ENCODE assay signal across 13 mouse cellular contexts in genomic region chr10:78095954-78096931, GRCm38 (mm10). TPM values are rescaled to one million over a fixed set of nuclear protein-coding genes. Genes with fewer than 3 reads are reported as not detected.
DNase-seq lines count a peak whose midpoint lies in the region; ATAC-seq and TF ChIP-seq lines count a peak whose summit lies in the region.
"Had no signal": no experiment of that assay in that cellular context is flagged by ENCODE, and none has a peak within 500 bp of the region (broad histone marks: within the 10 kb centered on the region; RNA-seq: fewer than 3 reads in every experiment).

No protein-coding gene starts in this region.

- no peak overlapping the region for H3K4me3 ChIP-seq in lung, embryonic 15.5 days
- H3K4me3 ChIP-seq in small intestine, adult 2 months (ENCODE audit: low read depth, low read length), result no peak overlapping the region
- H3K4me3 ChIP-seq in midbrain, embryonic 11.5 days (ENCODE audit: low read depth, low read length), result no peak overlapping the region
- H3K4me3 ChIP-seq: embryonic facial prominence, embryonic 12.5 days; hindbrain, embryonic 12.5 days had no signal

- H3K27me3 ChIP-seq in lung, embryonic 15.5 days, result no peaks in the 10 kb centered on the region
- H3K27me3 ChIP-seq in small intestine, adult 2 months (ENCODE audit: control insufficient read depth, insufficient read depth, low read length), result no peaks in the 10 kb centered on the region
- H3K27me3 ChIP-seq in midbrain, embryonic 11.5 days (ENCODE audit: control insufficient read depth, insufficient read depth, low read length), result no peaks in the 10 kb centered on the region
- H3K27me3 ChIP-seq: embryonic facial prominence, embryonic 12.5 days; hindbrain, embryonic 12.5 days had no signal

- TF ChIP-seq POLR2A in small intestine, adult 2 months (IDR thresholded peaks at IDR 0.05; ENCODE audit: low read depth, low read length), result no peak

- H3K4me1 ChIP-seq in lung, embryonic 15.5 days, result peaks cover 8% of the 10 kb centered on the region
- peaks cover 10% of the 10 kb centered on the region for H3K4me1 ChIP-seq in small intestine, adult 2 months (ENCODE audit: control insufficient read depth, insufficient read depth, insufficient read length, low read length)
- H3K4me1 ChIP-seq in midbrain, embryonic 11.5 days (ENCODE audit: control insufficient read depth, insufficient read depth, low read length), result 0 out of 2 replicates have a peak, but pooled peaks cover under 1% of the 10 kb centered on the region

- DNase-seq in adrenal gland, adult 2 months, result peak; percentile 78
- DNase-seq in adrenal gland, postnatal 25 days, result no peak
- DNase-seq in lung, postnatal 14 days, result no peak
- peak; percentile 58 for DNase-seq in kidney, adult 9 months
- no peak for DNase-seq in left cerebral cortex, adult 18-20 months (ENCODE audit: low spot score in 2 of 2)
- DNase-seq in midbrain, embryonic 11.5 days (ENCODE audit: low spot score, missing footprints), result no peak
- DNase-seq: cerebellum, adult 11-12 months; midbrain, embryonic 14.5 days had no signal

- no peaks in the 10 kb centered on the region for H3K9me3 ChIP-seq in lung, embryonic 15.5 days
- H3K9me3 ChIP-seq in midbrain, embryonic 11.5 days (ENCODE audit: control insufficient read depth, low read length), result no peaks in the 10 kb centered on the region; the same call in 1 of the 2 replicates
- H3K9me3 ChIP-seq: embryonic facial prominence, embryonic 12.5 days; hindbrain, embryonic 12.5 days had no signal

- no peak for ATAC-seq in lung, embryonic 15.5 days (ENCODE audit: borderline replicate concordance, extremely low read depth, low FRiP score, low TSS enrichment)
- no peak for ATAC-seq in midbrain, embryonic 11.5 days (ENCODE audit: low FRiP score)

- no peak for TF ChIP-seq CTCF in small intestine, adult 2 months (IDR thresholded peaks at IDR 0.05; ENCODE audit: extremely low read depth, insufficient read length, insufficient replicate concordance, low read depth, low read length)

- WGBS in lung, embryonic 15.5 days, result 75% methylated on average over 5 of the region's 5 CpGs
- WGBS in small intestine, adult 2 months, result 74% methylated on average over 5 of the region's 5 CpGs
- WGBS in midbrain, embryonic 11.5 days, result 88% methylated on average over 5 of the region's 5 CpGs

- H3K4me2 ChIP-seq in lung, embryonic 15.5 days, result no peak overlapping the region
- no peak overlapping the region for H3K4me2 ChIP-seq in midbrain, embryonic 11.5 days
- H3K4me2 ChIP-seq: embryonic facial prominence, embryonic 12.5 days; hindbrain, embryonic 12.5 days had no signal

- H3K27ac ChIP-seq in lung, embryonic 15.5 days, result peak overlapping the region; percentile 24; the same call in 1 of the 2 replicates
- H3K27ac ChIP-seq in small intestine, adult 2 months (ENCODE audit: insufficient read depth, low read depth, low read length), result peak overlapping the region; percentile 52; the same call in 1 of the 2 replicates
- H3K27ac ChIP-seq in midbrain, embryonic 11.5 days (ENCODE audit: low read depth, low read length), result no peak overlapping the region
- H3K27ac ChIP-seq: embryonic facial prominence, embryonic 12.5 days; hindbrain, embryonic 12.5 days had no signal

- no peaks in the 10 kb centered on the region for H3K36me3 ChIP-seq in lung, embryonic 15.5 days
- H3K36me3 ChIP-seq in small intestine, adult 2 months (ENCODE audit: control insufficient read depth, insufficient read depth, low read length), result no peaks in the 10 kb centered on the region
- no peaks in the 10 kb centered on the region for H3K36me3 ChIP-seq in midbrain, embryonic 11.5 days (ENCODE audit: control insufficient read depth, insufficient read depth, low read length)
- H3K36me3 ChIP-seq: embryonic facial prominence, embryonic 12.5 days; hindbrain, embryonic 12.5 days had no signal

- no peak overlapping the region for H3K9ac ChIP-seq in lung, embryonic 15.5 days
- no peak overlapping the region for H3K9ac ChIP-seq in midbrain, embryonic 11.5 days (ENCODE audit: low read length)
- H3K9ac ChIP-seq: embryonic facial prominence, embryonic 12.5 days; hindbrain, embryonic 12.5 days had no signal

RNA-seq across cellular contexts. Expression of gene Icosl, which starts 27.1 kb away (rescaled TPM):
- 10 to 100 TPM; 14.9 to 16.4 TPM for total RNA-seq in adrenal gland, adult 2 months (2021)
- polyA plus RNA-seq in adrenal gland, adult 2 months (2012; rRNA removed), result 22.8 and 32.0 TPM in 2 replicates
- 26.3 and 36.0 TPM in 2 replicates for total RNA-seq in adrenal gland, postnatal 25 days (2021)
- 8.4 and 8.5 TPM in 2 replicates for polyA plus RNA-seq in lung, embryonic 15.5 days (2015; fragmentation: Nextera tagmentation; extraction: Ambion mirVana)
- 6.8 and 9.7 TPM in 2 replicates for polyA plus RNA-seq in small intestine, adult 2 months (2012; rRNA removed)
- total RNA-seq in left cerebral cortex, adult 18-20 months (2021), result 1 to 10 TPM; 2.5 to 3.1 TPM
- 1.2 and 2.5 TPM in 2 replicates for polyA plus RNA-seq in midbrain, embryonic 11.5 days (2014; fragmentation: Nextera tagmentation; extraction: Ambion mirVana)

RNA-seq across cellular contexts. Expression of gene Aire, which starts 52.8 kb away (rescaled TPM):
- total RNA-seq in adrenal gland, adult 2 months (2021), result not detected
- 0.08 TPM in 1 of 2 replicates, not detected in the other for polyA plus RNA-seq in adrenal gland, adult 2 months (2012; rRNA removed)
- total RNA-seq in adrenal gland, postnatal 25 days (2021), result not detected in 2 replicates
- 2.1 and 2.7 TPM in 2 replicates for polyA plus RNA-seq in lung, embryonic 15.5 days (2015; fragmentation: Nextera tagmentation; extraction: Ambion mirVana)
- 0.27 and 0.34 TPM in 2 replicates for polyA plus RNA-seq in small intestine, adult 2 months (2012; rRNA removed)
- total RNA-seq in left cerebral cortex, adult 18-20 months (2021), result under 1 TPM in 1 of 2 experiments, not detected in 1; 0.28 TPM
- 0.10 TPM in 1 of 2 replicates, not detected in the other for polyA plus RNA-seq in midbrain, embryonic 11.5 days (2014; fragmentation: Nextera tagmentation; extraction: Ambion mirVana)
- total RNA-seq: liver, adult 2 months had no signal
- polyA plus RNA-seq: liver, adult 2 months; midbrain, embryonic 14.5 days had no signal

RNA-seq across cellular contexts. Expression of gene Dnmt3l, which starts 54.5 kb away (rescaled TPM):
- 10 to 100 TPM; 23.2 to 29.5 TPM for total RNA-seq in adrenal gland, adult 2 months (2021)
- polyA plus RNA-seq in adrenal gland, adult 2 months (2012; rRNA removed), result 14.6 and 15.5 TPM in 2 replicates
- total RNA-seq in adrenal gland, postnatal 25 days (2021), result 30.7 and 36.2 TPM in 2 replicates
- polyA plus RNA-seq in lung, embryonic 15.5 days (2015; fragmentation: Nextera tagmentation; extraction: Ambion mirVana), result 1.9 and 2.2 TPM in 2 replicates
- polyA plus RNA-seq in small intestine, adult 2 months (2012; rRNA removed), result 0.86 and 1.1 TPM in 2 replicates
- total RNA-seq in left cerebral cortex, adult 18-20 months (2021), result not detected
- polyA plus RNA-seq in midbrain, embryonic 11.5 days (2014; fragmentation: Nextera tagmentation; extraction: Ambion mirVana), result not detected in 2 replicates
- total RNA-seq: liver, adult 2 months had no signal
- polyA plus RNA-seq: liver, adult 2 months; midbrain, embryonic 14.5 days had no signal

Comparison
In these comparisons a context has a peak if more than half of its experiments do, and no peak if none do; other contexts are left out.
1. DNase-seq: peak in adrenal gland, adult 2 months (single experiment) and kidney, adult 9 months (single experiment); none in adrenal gland, postnatal 25 days (single experiment), lung, postnatal 14 days (single experiment), left cerebral cortex, adult 18-20 months (0 of 2) and midbrain, embryonic 11.5 days (single experiment).